Mouse (Mus musculus): ENCODE data around the gene Slc8a1. TPM values are rescaled to one million over a fixed set of nuclear protein-coding genes. Genes with fewer than 3 reads are reported as not detected.

Gene Slc8a1
- polyA plus RNA-seq, 1 experiment from 2014 or later: 83.6 TPM

DNA sequence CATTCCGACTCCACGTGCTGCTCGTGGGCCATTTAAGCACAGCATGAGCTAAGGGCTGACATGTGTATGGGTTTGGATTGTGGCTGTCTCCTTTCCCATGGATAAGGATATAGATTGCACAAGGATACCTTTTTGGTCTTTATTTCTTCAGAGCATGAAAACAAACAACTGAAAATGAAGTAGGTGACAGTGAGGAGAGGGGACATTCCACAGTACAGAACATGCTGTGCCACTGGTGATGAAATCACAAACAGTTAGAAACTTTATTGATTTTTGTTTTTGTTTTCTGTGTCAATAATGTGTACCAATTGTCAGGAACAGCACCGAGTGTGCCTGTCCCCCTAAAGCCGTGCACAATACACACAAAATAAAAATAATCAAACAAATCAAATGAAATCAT, 352.7 kb downstream of the Slc8a1 start:
- H3K27ac ChIP-seq: no peak overlapping the region
- no peak overlapping the region for H3K4me3 ChIP-seq
- H3K9ac ChIP-seq: no peak overlapping the region
- H3K9me3 ChIP-seq (replicated peaks): no peaks in the 10 kb centered on the region
- peaks cover 12% of the 10 kb centered on the region for H3K4me1 ChIP-seq (replicated peaks)
- H3K36me3 ChIP-seq: peaks cover 53% of the 10 kb centered on the region
- no peak overlapping the region for H3K4me2 ChIP-seq
- no peaks in the 10 kb centered on the region for H3K27me3 ChIP-seq
- 88% methylated on average over 5 of the region's 5 CpGs for WGBS
- ATAC-seq (replicated peaks; ENCODE audit: insufficient number of reproducible peaks, insufficient read depth, low FRiP score, low read depth): no peak

DNA sequence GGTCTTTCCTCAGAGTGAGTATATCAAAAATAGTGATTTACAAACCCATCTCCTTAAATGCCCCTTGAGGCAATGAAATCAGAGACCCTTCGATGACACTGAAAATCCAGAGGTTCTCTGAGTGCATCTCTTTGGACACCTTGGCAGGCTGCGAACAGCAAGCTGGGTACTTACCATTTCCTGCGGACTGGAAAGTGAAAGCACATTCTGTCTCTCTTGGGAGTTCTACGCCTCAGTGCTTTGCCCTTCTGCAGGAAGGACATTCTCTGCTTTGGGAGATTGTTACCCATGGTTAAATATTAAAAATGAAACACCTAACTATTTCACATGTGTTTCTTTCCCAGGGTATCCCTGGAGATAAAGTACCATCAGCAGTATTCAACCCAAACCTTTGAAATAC, 354.7 kb downstream of the Slc8a1 start:
- 90% methylated on average over 4 of the region's 4 CpGs for WGBS
- no peaks in the 10 kb centered on the region for H3K27me3 ChIP-seq
- H3K9me3 ChIP-seq (replicated peaks): no peaks in the 10 kb centered on the region
- no peak overlapping the region for H3K4me2 ChIP-seq
- H3K4me3 ChIP-seq: no peak overlapping the region
- peaks cover 5% of the 10 kb centered on the region; the same call in 1 of the 2 replicates for H3K4me1 ChIP-seq (replicated peaks)
- H3K36me3 ChIP-seq: peaks cover 48% of the 10 kb centered on the region
- no peak overlapping the region for H3K9ac ChIP-seq
- H3K27ac ChIP-seq: no peak overlapping the region
- no peak for ATAC-seq (replicated peaks; ENCODE audit: insufficient number of reproducible peaks, insufficient read depth, low FRiP score, low read depth)

DNA sequence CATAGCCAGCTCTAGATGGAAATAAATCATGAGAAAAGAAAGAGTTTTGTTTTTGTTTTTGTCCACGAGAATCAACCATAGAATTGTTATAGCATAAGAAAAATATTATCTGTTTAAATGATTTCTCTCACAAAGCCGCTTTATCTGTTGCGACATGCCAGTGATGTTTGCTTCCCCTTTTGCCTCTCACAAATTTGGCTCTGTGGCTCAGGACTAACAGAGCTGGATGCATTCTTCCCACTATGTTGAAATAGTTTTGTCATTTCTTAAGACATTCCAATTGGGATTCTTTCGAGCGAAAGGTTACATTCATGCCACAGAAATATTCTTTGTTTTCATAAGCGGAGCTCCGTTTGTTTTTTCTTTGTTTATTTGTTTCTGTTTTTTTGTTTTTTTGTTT, 359.7 kb downstream of the Slc8a1 start:
- Histone ChIP-seq H3K9ac (no peak overlapping the region), H3K36me3 (peaks cover 9% of the 10 kb centered on the region), H3K4me2 (no peak overlapping the region), H3K27ac (no peak overlapping the region), H3K9me3 (replicated peaks) (no peaks in the 10 kb centered on the region), H3K27me3 (no peaks in the 10 kb centered on the region), H3K4me1 (replicated peaks) (no peaks in the 10 kb centered on the region), H3K4me3 (no peak overlapping the region)
- 82% methylated on average over 7 of the region's 7 CpGs for WGBS
- no peak for ATAC-seq (replicated peaks; ENCODE audit: insufficient number of reproducible peaks, insufficient read depth, low FRiP score, low read depth)

DNA sequence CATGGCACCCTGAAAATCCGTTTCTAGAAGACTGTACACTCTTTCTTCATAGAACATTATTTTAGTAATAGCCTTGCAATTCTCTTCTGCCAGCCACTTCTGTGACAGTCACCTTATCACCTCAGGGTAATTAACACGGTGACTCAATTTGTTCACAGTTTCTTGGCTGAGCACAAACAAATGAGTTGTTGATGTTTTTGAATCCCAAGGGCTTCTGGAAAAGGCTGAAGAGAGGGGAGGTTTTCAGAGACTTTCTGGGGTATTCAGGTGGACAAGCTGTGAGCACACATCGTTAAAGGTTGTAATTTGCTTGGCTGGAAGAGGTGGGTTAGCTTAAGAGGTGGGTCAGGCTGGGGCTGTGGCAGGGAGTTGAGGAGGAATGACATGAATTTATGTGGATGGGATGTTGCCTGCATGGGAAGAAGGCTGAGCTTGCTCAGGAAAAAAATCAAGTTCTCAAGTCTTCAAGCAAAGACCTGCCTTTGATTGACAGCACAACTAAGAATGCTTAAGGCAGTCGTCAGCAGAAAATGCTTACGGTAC, 360.3 kb downstream of the Slc8a1 start:
- H3K36me3 ChIP-seq: peaks cover 4% of the 10 kb centered on the region; the same call in 1 of the 2 replicates
- H3K9ac ChIP-seq: no peak overlapping the region
- no peak overlapping the region for H3K27ac ChIP-seq
- no peaks in the 10 kb centered on the region for H3K4me1 ChIP-seq (replicated peaks)
- no peak for ATAC-seq (replicated peaks; ENCODE audit: insufficient number of reproducible peaks, insufficient read depth, low FRiP score, low read depth)
- 54% methylated on average over 5 of the region's 5 CpGs for WGBS
- no peaks in the 10 kb centered on the region for H3K27me3 ChIP-seq
- H3K4me3 ChIP-seq: no peak overlapping the region
- no peak overlapping the region for H3K4me2 ChIP-seq
- no peaks in the 10 kb centered on the region for H3K9me3 ChIP-seq (replicated peaks)

DNA sequence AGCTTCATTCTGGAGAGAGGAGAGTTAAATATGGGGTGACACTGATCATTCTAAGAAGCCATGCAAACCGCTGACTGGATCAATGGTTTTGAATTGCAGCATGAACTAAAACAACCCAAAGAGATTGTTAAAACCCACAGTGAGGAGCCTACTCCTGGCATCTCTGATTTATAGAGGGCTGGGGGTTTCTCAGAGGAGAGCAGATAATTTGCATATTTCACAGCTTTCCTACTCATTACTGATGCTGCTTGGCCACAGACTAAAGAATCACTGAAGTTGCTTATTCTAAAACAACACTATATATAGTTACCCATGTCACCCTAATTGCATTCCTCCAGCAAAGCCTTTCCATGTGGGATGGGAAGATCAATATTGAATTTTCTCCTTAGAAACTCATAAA, 361.0 kb downstream of the Slc8a1 start:
- no peak for ATAC-seq (replicated peaks; ENCODE audit: insufficient number of reproducible peaks, insufficient read depth, low FRiP score, low read depth)
- WGBS: 74% methylated on average over 1 of the region's 1 CpGs
- H3K36me3 ChIP-seq: peaks cover 4% of the 10 kb centered on the region; the same call in 1 of the 2 replicates

DNA sequence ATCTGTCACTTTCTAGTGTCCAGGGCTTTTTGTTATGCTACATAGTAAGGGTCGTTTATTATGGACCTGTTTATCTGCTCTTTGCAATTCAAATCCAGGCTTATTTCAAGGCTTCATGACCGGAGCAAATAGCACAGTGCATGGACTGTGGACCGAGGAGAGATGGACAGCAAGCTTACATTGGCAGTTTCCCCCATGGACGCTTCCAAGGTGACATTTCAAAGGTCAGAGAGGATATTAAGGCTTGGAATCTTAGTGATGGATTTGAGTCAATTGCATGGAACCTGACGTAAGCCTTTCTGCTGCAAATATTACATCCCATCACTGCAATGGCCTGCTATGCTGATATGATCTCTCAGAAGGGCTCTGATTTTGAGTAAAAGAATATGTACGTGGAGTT, 362.3 kb downstream of the Slc8a1 start:
- Histone ChIP-seq H3K36me3 (peaks cover 4% of the 10 kb centered on the region; the same call in 1 of the 2 replicates), H3K4me3 (no peak overlapping the region)
- ATAC-seq (replicated peaks; ENCODE audit: insufficient number of reproducible peaks, insufficient read depth, low FRiP score, low read depth): no peak

More for the DNA sequence above, 361.0 kb downstream of the Slc8a1 start:
- Histone ChIP-seq H3K4me3 (no peak overlapping the region), H3K4me1 (replicated peaks) (no peaks in the 10 kb centered on the region), H3K9ac (no peak overlapping the region), H3K27ac (no peak overlapping the region), H3K9me3 (replicated peaks) (no peaks in the 10 kb centered on the region), H3K4me2 (no peak overlapping the region), H3K27me3 (no peaks in the 10 kb centered on the region)

DNA sequence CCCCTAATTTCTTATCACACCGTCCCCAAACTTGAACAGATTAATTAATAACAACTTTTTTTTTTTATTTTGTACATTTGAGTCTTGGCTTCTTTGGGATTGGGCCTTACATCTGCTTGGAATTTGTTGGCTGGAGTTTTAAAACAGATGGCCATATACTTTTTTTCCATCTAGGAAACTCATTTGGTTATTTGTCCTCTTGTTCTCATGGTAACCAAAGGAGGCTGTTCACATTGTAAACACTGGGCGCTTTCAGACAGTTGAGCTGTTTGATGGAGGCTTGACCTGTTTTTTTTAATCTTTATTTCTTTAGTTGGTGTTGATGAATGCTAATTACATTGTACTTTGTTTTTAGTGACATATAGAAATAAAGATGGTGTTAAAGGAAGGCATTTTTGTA, 369.1 kb downstream of the Slc8a1 start:
- H3K36me3 ChIP-seq: no peaks in the 10 kb centered on the region
- no peak overlapping the region for H3K27ac ChIP-seq
- no peak overlapping the region for H3K9ac ChIP-seq
- H3K27me3 ChIP-seq: no peaks in the 10 kb centered on the region
- 85% methylated on average over 2 of the region's 2 CpGs for WGBS
- no peaks in the 10 kb centered on the region for H3K9me3 ChIP-seq (replicated peaks)
- no peaks in the 10 kb centered on the region for H3K4me1 ChIP-seq (replicated peaks)
- H3K4me3 ChIP-seq: no peak overlapping the region
- no peak for ATAC-seq (replicated peaks; ENCODE audit: insufficient number of reproducible peaks, insufficient read depth, low FRiP score, low read depth)
- no peak overlapping the region for H3K4me2 ChIP-seq

More for the DNA sequence above, 362.3 kb downstream of the Slc8a1 start:
- H3K4me2 ChIP-seq: no peak overlapping the region
- WGBS: 80% methylated on average over 6 of the region's 6 CpGs
- no peak overlapping the region for H3K27ac ChIP-seq
- H3K9ac ChIP-seq: no peak overlapping the region
- no peaks in the 10 kb centered on the region for H3K4me1 ChIP-seq (replicated peaks)
- H3K27me3 ChIP-seq: no peaks in the 10 kb centered on the region
- H3K9me3 ChIP-seq (replicated peaks): no peaks in the 10 kb centered on the region

DNA sequence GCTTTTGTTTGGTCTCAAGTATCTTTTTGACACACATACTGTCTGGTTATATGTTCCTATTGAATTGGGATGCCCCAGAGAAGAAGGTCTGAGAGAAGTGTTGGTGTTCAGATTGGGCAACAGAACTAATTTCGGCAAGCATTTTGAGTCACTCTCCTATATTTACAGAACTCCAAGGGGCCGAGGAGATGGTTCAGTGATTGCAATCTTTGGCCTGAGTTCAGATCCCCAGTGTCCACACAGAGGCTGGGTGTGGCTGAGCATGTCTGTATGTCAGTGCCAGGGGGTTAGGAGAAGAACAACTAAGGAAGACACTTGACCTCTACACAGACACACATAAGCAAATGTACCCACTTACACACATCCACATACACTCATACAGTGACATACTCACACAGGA, 369.7 kb downstream of the Slc8a1 start:
- no peak for ATAC-seq (replicated peaks; ENCODE audit: insufficient number of reproducible peaks, insufficient read depth, low FRiP score, low read depth)
- WGBS: 54% methylated on average over 2 of the region's 2 CpGs

DNA sequence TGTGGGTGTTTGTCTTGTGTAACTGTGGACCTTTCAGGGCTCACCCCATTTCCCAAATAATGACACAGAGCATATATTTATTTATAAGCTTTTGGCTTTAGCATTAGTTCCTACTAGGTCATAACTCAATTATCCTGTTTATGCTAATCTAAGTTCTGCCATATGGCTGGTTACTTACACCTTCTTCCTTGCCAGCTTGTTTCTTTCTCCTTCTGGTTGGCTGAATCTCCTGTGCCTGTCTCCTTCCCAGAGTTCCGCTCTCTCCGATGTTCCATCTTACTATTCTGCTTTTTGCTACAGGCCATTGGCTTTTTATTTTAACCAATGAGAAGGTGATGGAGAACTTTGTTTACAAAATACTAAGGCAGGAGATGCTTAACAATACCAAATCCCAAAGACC, 374.8 kb downstream of the Slc8a1 start:
- Histone ChIP-seq H3K36me3 (no peaks in the 10 kb centered on the region), H3K4me3 (no peak overlapping the region), H3K4me2 (no peak overlapping the region), H3K27ac (no peak overlapping the region), H3K9ac (no peak overlapping the region), H3K4me1 (replicated peaks) (no peaks in the 10 kb centered on the region), H3K27me3 (no peaks in the 10 kb centered on the region), H3K9me3 (replicated peaks) (no peaks in the 10 kb centered on the region)
- 92% methylated on average over 2 of the region's 2 CpGs for WGBS
- no peak for ATAC-seq (replicated peaks; ENCODE audit: insufficient number of reproducible peaks, insufficient read depth, low FRiP score, low read depth)

More for the DNA sequence above, 369.7 kb downstream of the Slc8a1 start:
- no peaks in the 10 kb centered on the region for H3K4me1 ChIP-seq (replicated peaks)
- H3K27ac ChIP-seq: no peak overlapping the region
- H3K4me3 ChIP-seq: no peak overlapping the region
- H3K27me3 ChIP-seq: no peaks in the 10 kb centered on the region
- H3K9ac ChIP-seq: no peak overlapping the region
- no peaks in the 10 kb centered on the region for H3K9me3 ChIP-seq (replicated peaks)
- H3K4me2 ChIP-seq: no peak overlapping the region
- no peaks in the 10 kb centered on the region for H3K36me3 ChIP-seq

DNA sequence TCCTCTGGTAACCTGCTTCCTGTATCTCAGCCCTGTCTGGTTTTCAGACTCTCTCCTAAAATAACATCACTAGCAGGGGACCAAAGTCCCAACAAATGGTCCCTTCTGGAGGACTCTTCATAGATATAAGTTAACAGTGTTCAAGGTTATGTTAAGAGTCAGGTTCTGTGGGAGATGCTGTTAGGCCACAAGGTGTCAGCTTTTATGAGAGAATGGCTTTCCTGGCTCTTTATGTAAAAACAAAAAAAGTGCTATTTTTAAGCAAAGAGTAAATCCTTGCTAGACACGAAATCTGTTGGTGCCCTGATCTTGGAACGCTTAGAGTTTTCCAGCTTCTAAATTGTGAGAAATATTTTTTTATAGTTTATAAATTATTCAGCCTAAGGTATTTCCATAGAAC, 377.6 kb downstream of the Slc8a1 start:
- H3K4me3 ChIP-seq: no peak overlapping the region
- no peaks in the 10 kb centered on the region for H3K9me3 ChIP-seq (replicated peaks)
- no peak for ATAC-seq (replicated peaks; ENCODE audit: insufficient number of reproducible peaks, insufficient read depth, low FRiP score, low read depth)
- no peaks in the 10 kb centered on the region for H3K4me1 ChIP-seq (replicated peaks)
- no peak overlapping the region for H3K9ac ChIP-seq
- H3K27ac ChIP-seq: no peak overlapping the region
- H3K27me3 ChIP-seq: no peaks in the 10 kb centered on the region
- H3K4me2 ChIP-seq: no peak overlapping the region
- H3K36me3 ChIP-seq: no peaks in the 10 kb centered on the region
- WGBS: 84% methylated on average over 2 of the region's 2 CpGs

DNA sequence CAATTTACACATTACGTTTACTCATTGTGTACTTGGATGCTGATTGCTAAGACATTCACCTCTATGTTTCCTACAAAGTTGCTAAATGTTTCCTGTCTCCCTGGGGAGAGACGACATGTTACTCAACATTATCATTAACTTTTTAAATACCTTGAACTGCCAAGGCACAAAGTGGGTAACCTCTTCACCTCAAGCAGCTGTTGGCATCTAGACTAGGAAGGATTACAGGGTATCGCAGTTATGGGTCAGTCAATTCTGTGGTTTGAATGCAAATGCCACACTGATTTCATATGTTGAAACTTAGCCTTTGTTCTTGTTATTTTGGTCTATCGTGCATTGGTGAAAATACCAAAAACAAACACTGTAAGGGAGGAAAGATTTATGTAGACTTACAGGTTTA, 378.1 kb downstream of the Slc8a1 start:
- H3K4me1 ChIP-seq (replicated peaks): no peaks in the 10 kb centered on the region
- no peak for ATAC-seq (replicated peaks; ENCODE audit: insufficient number of reproducible peaks, insufficient read depth, low FRiP score, low read depth)
- WGBS: 74% methylated on average over 4 of the region's 4 CpGs

DNA sequence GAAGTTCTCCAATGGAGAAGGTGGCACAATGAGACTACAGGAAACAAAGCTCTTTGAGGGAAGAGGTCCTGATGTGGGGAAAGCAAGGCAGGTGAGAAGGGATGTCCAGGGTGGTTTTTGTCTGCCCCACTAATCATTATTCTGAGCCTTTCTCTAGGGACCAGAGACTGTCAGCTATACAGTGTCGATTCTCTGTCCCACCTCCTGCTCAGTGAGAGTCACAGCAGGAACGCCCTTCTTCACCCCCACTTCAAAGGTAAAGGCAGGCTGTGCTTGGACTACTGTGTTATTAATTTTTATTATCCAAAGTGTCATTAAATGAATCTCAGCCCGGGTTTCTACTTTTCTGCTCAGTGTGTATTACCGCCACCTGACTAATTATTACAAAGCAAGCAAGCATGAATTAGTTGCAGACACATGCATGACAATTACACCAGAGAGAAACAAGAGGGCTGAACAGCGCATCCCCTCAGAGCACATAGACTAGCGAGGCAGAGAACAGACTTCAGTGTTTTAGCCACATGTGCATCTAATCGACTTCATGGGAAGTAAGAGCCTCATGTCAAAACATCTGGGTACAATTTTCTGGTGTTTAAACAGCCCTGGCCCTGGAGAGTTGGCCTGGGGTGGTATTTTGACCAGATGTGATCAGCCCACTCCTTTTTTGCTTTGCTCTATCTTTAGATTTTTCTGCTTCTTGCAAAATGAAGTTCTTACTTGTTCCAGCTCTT, 402.0 kb downstream of the Slc8a1 start:
- 75% methylated on average over 7 of the region's 7 CpGs for WGBS
- Histone ChIP-seq H3K36me3 (no peaks in the 10 kb centered on the region), H3K27ac (no peak overlapping the region), H3K4me3 (no peak overlapping the region), H3K9ac (no peak overlapping the region), H3K4me1 (replicated peaks) (no peaks in the 10 kb centered on the region), H3K4me2 (no peak overlapping the region), H3K27me3 (no peaks in the 10 kb centered on the region), H3K9me3 (replicated peaks) (no peaks in the 10 kb centered on the region; the same call in 1 of the 2 replicates)
- no peak for ATAC-seq (replicated peaks; ENCODE audit: insufficient number of reproducible peaks, insufficient read depth, low FRiP score, low read depth)

More for the DNA sequence above, 378.1 kb downstream of the Slc8a1 start:
- H3K4me3 ChIP-seq: no peak overlapping the region
- 0 out of 2 replicates have a peak, but pooled peaks cover 2% of the 10 kb centered on the region for H3K9me3 ChIP-seq (replicated peaks)
- no peak overlapping the region for H3K4me2 ChIP-seq
- no peaks in the 10 kb centered on the region for H3K36me3 ChIP-seq
- H3K27me3 ChIP-seq: no peaks in the 10 kb centered on the region
- no peak overlapping the region for H3K27ac ChIP-seq
- H3K9ac ChIP-seq: no peak overlapping the region
